Mouse (Mus musculus): ENCODE results near the gene Ticam1. TPM values are rescaled to one million over a fixed set of nuclear protein-coding genes. Genes with fewer than 3 reads are reported as not detected.

Ticam1 gene
- total and polyA plus RNA-seq, 3 experiments, result 6.4 to 18.6 (median 17.6) TPM

GRCm38 (mm10) chr17:56305156-56305555 lies 28.6 kb upstream of the Ticam1 start:
- Histone ChIP-seq H3K36me3 (replicated peaks in 1 of 2; ENCODE audit: control insufficient read depth in 1 of 2, insufficient read depth in 1 of 2, low read length in 1 of 2) (peaks cover 42 to 53% of the 10 kb centered on the region in 2 experiments), H3K4me2 (ENCODE audit: insufficient read depth, low read depth, poor library complexity, severe bottlenecking) (peak overlapping the region; percentile 63), H3K27me3 (replicated peaks) (no peaks in the 10 kb centered on the region), H3K4me3 (replicated peaks in 1 of 3; ENCODE audit: low read depth in 2 of 3, low read length in 2 of 3, poor library complexity in 1 of 3) (peak overlapping the region; percentile 73 to 81 (median 81)), H3K27ac (ENCODE audit: insufficient read depth, low read depth) (no peak overlapping the region), H3K9ac (ENCODE audit: insufficient read depth, low read depth) (peak overlapping the region; percentile 44), H3K4me1 (ENCODE audit: control insufficient read depth in 1 of 2, insufficient read depth in 2 of 2) (peaks cover 24 to 70% of the 10 kb centered on the region in 2 experiments), H3K79me2 (replicated peaks; ENCODE audit: control insufficient read depth, extremely low read depth, insufficient read depth, poor library complexity, severe bottlenecking) (peaks cover 49% of the 10 kb centered on the region), H3K9me3 (replicated peaks; ENCODE audit: low read length) (no peaks in the 10 kb centered on the region)
- in situ Hi-C loops (cut with MboI; ENCODE audit: low pct_ligation_motif_present, low pct_unique_long_range_greater_than_20kb, low sequenced_read_pairs) (no loop called here), dilution Hi-C loops (cut with MboI; ENCODE audit: extremely low pct_ligation_motif_present, extremely low pct_unique_long_range_greater_than_20kb, low sequenced_read_pairs) (no loop called here)
- no peak for TF ChIP-seq SIN3A (IDR thresholded peaks at IDR 0.05; ENCODE audit: low read length)
- no peak for TF ChIP-seq MXI1 (IDR thresholded peaks at IDR 0.05; ENCODE audit: low read depth, low read length)
- TF ChIP-seq ZMIZ1 (IDR thresholded peaks at IDR 0.05; ENCODE audit: low read depth, low read length), result no peak
- TF ChIP-seq IRF4 (IDR thresholded peaks at IDR 0.05; ENCODE audit: low read depth, low read length), result no peak
- TF ChIP-seq RAD21 (IDR thresholded peaks at IDR 0.05; ENCODE audit: low read depth, low read length), result no peak
- no peak for TF ChIP-seq PAX5 (IDR thresholded peaks at IDR 0.05; ENCODE audit: low read length)
- no peak for TF ChIP-seq ETS1 (conservative IDR thresholded peaks at IDR 0.05; ENCODE audit: low read depth, low read length)
- TF ChIP-seq UBTF (IDR thresholded peaks at IDR 0.05; ENCODE audit: low read depth, low read length), result no peak
- no peak for TF ChIP-seq TBP (conservative IDR thresholded peaks at IDR 0.05; ENCODE audit: low read depth, low read length)
- TF ChIP-seq CHD2 (IDR thresholded peaks at IDR 0.05; ENCODE audit: low read length), result no peak
- TF ChIP-seq HCFC1 (IDR thresholded peaks at IDR 0.05; ENCODE audit: low read depth, low read length), result no peak
- TF ChIP-seq ZC3H11A (IDR thresholded peaks at IDR 0.05; ENCODE audit: low read depth, low read length), result no peak
- TF ChIP-seq MAZ (IDR thresholded peaks at IDR 0.05; ENCODE audit: low read depth, low read length), result no peak
- no peak for TF ChIP-seq ELF1 (IDR thresholded peaks at IDR 0.05; ENCODE audit: low read depth, low read length)
- TF ChIP-seq E2F4 (IDR thresholded peaks at IDR 0.05; ENCODE audit: insufficient replicate concordance, low read depth, low read length), result no peak
- TF ChIP-seq ZKSCAN1 (IDR thresholded peaks at IDR 0.05; ENCODE audit: borderline replicate concordance, low read depth, low read length), result no peak
- no peak for TF ChIP-seq EP300 (IDR thresholded peaks at IDR 0.05; ENCODE audit: low read length)
- TF ChIP-seq BHLHE40 (IDR thresholded peaks at IDR 0.05; ENCODE audit: low read depth, low read length), result no peak
- no peak for TF ChIP-seq MAX (IDR thresholded peaks at IDR 0.05; ENCODE audit: low read length)
- no peak for TF ChIP-seq NRF1 (IDR thresholded peaks at IDR 0.05; ENCODE audit: low read depth, low read length)
- no peak for DNase-seq (ENCODE audit: extremely low read depth)

- Histone ChIP-seq H3K4me2 (ENCODE audit: insufficient read depth, low read depth, poor library complexity, severe bottlenecking) (peak overlapping the region; percentile 63), H3K9me3 (replicated peaks; ENCODE audit: low read length) (no peaks in the 10 kb centered on the region), H3K4me3 (replicated peaks in 1 of 3; ENCODE audit: low read depth in 2 of 3, low read length in 2 of 3, poor library complexity in 1 of 3) (peak overlapping the region; percentile 73 to 81 (median 81)), H3K27me3 (replicated peaks) (no peaks in the 10 kb centered on the region), H3K9ac (ENCODE audit: insufficient read depth, low read depth) (peak overlapping the region; percentile 44), H3K79me2 (replicated peaks; ENCODE audit: control insufficient read depth, extremely low read depth, insufficient read depth, poor library complexity, severe bottlenecking) (peaks cover 47% of the 10 kb centered on the region), H3K4me1 (ENCODE audit: control insufficient read depth in 1 of 2, insufficient read depth in 2 of 2) (peaks cover 24 to 67% of the 10 kb centered on the region in 2 experiments), H3K27ac (ENCODE audit: insufficient read depth, low read depth) (no peak overlapping the region), H3K36me3 (replicated peaks in 1 of 2; ENCODE audit: control insufficient read depth in 1 of 2, insufficient read depth in 1 of 2, low read length in 1 of 2) (peaks cover 40 to 50% of the 10 kb centered on the region in 2 experiments)
- dilution Hi-C loops (cut with MboI; ENCODE audit: extremely low pct_ligation_motif_present, extremely low pct_unique_long_range_greater_than_20kb, low sequenced_read_pairs), result no loop called here
- in situ Hi-C loops (cut with MboI; ENCODE audit: low pct_ligation_motif_present, low pct_unique_long_range_greater_than_20kb, low sequenced_read_pairs), result no loop called here
- TF ChIP-seq MYC (IDR thresholded peaks at IDR 0.05; ENCODE audit: low read depth, low read length) (no peak), MEF2A (IDR thresholded peaks at IDR 0.05; ENCODE audit: borderline replicate concordance, low read depth, low read length) (no peak), TCF12 (IDR thresholded peaks at IDR 0.05; ENCODE audit: low read depth, low read length) (no peak), JUND (conservative IDR thresholded peaks at IDR 0.05; ENCODE audit: low read depth, low read length) (no peak), ZC3H11A (IDR thresholded peaks at IDR 0.05; ENCODE audit: low read depth, low read length) (no peak), SIN3A (IDR thresholded peaks at IDR 0.05; ENCODE audit: low read length) (no peak), RCOR1 (conservative IDR thresholded peaks at IDR 0.05; ENCODE audit: low read depth, low read length) (no peak), TBP (conservative IDR thresholded peaks at IDR 0.05; ENCODE audit: low read depth, low read length) (no peak), POLR2AphosphoS2 (IDR thresholded peaks at IDR 0.05; ENCODE audit: low read depth, low read length) (no peak), UBTF (IDR thresholded peaks at IDR 0.05; ENCODE audit: low read depth, low read length) (no peak), CHD1 (IDR thresholded peaks at IDR 0.05; ENCODE audit: low read depth, low read length) (no peak), NELFE (IDR thresholded peaks at IDR 0.05; ENCODE audit: low read depth, low read length) (no peak)
- DNase-seq (ENCODE audit: extremely low read depth), result no peak
These were observed 28.1 kb upstream of the Ticam1 start for GRCm38 (mm10) chr17:56304718-56305117.

All from CH12.LX (cell line).